Mouse (Mus musculus) brain, embryonic 14.5 days (tissue): ENCODE measurements around the gene Nmb.

ENCODE experiments used
- CTCF ChIP-seq: fragments of 200-500 bp; IDR thresholded peaks from 2 replicates; pipeline ENCODE4 v1.5.1; 2012; ENCODE audit warnings: inconsistent platforms, mild to moderate bottlenecking, moderate library complexity, borderline replicate concordance; ENCODE audit not compliant: insufficient read depth, insufficient read length; ENCODE audit errors: extremely low read depth
- POLR2A ChIP-seq: fragments of 200-500 bp; IDR thresholded peaks from 2 replicates; pipeline ENCODE4 v1.6.1; 2012; ENCODE audit warnings: mild to moderate bottlenecking, inconsistent platforms, borderline replicate concordance; ENCODE audit not compliant: poor library complexity, insufficient read depth, insufficient read length, severe bottlenecking; ENCODE audit errors: extremely low read depth

- no peak for TF ChIP-seq CTCF
- TF ChIP-seq POLR2A: no peak
These were observed 49.6 kb downstream of the Nmb start for GRCm38 (mm10) chr7:80855316-80855715.
